Mouse (Mus musculus) CH12F3 (cell line): ENCODE data around the gene Lhfpl4.

Experiments used
- in situ Hi-C: fragments of 300-500 bp; cut with MboI; formaldehyde crosslinking; loops from 2 replicates; pipeline ENCODE4 v1.14.3; 2020; ENCODE audit warnings: low sequenced_read_pairs

Gene Lhfpl4

GRCm38 (mm10) chr6:113169852-113170251 is 25.3 kb downstream of the Lhfpl4 start:
- in situ Hi-C loops: loop anchor here (10.0 kb wide), 1 partner anchor 145 kb away; no protein-coding TSS in a partner anchor

- in situ Hi-C loops: loop anchor here (10.0 kb wide), 1 partner anchor 146 kb away; no protein-coding TSS in a partner anchor
Measured at GRCm38 (mm10) chr6:113168316-113168975, 26.7 kb downstream of the Lhfpl4 start.

GRCm38 (mm10) chr6:113166661-113167251 is 28.4 kb downstream of the Lhfpl4 start:
- in situ Hi-C loops: loop anchor here (10.0 kb wide), 1 partner anchor 148 kb away; no protein-coding TSS in a partner anchor

GRCm38 (mm10) chr6:113163513-113163912 is 31.7 kb downstream of the Lhfpl4 start:
- in situ Hi-C loops: loop anchor here (10.0 kb wide), 1 partner anchor 151 kb away; no protein-coding TSS in a partner anchor

GRCm38 (mm10) chr6:113161982-113162381 is 33.2 kb downstream of the Lhfpl4 start:
- in situ Hi-C loops: loop anchor here (10.0 kb wide), 1 partner anchor 153 kb away; no protein-coding TSS in a partner anchor

- in situ Hi-C loops: loop anchor here (10.0 kb wide), 1 partner anchor 155 kb away; no protein-coding TSS in a partner anchor
Measured at GRCm38 (mm10) chr6:113160106-113160505, 35.1 kb downstream of the Lhfpl4 start.

GRCm38 (mm10) chr6:113156064-113156463 is 39.1 kb downstream of the Lhfpl4 start:
- in situ Hi-C loops: no loop called here

GRCm38 (mm10) chr6:113154886-113155285 is 40.3 kb downstream of the Lhfpl4 start:
- in situ Hi-C loops: no loop called here

GRCm38 (mm10) chr6:113154071-113154470 is 41.1 kb downstream of the Lhfpl4 start:
- in situ Hi-C loops: no loop called here

GRCm38 (mm10) chr6:113145249-113145648 is 49.9 kb downstream of the Lhfpl4 start:
- in situ Hi-C loops: no loop called here

GRCm38 (mm10) chr6:113144764-113145163 is 50.4 kb downstream of the Lhfpl4 start:
- in situ Hi-C loops: no loop called here

GRCm38 (mm10) chr6:113141389-113142094 is 53.6 kb downstream of the Lhfpl4 start:
- in situ Hi-C loops: no loop called here

GRCm38 (mm10) chr6:113133360-113133759 is 61.8 kb downstream of the Lhfpl4 start:
- in situ Hi-C loops: no loop called here

- in situ Hi-C loops: no loop called here
Measured at GRCm38 (mm10) chr6:113120806-113121205, 74.4 kb downstream of the Lhfpl4 start.
